ENCODE assay signal across 8 mouse cellular contexts in the genomic region with DNA sequence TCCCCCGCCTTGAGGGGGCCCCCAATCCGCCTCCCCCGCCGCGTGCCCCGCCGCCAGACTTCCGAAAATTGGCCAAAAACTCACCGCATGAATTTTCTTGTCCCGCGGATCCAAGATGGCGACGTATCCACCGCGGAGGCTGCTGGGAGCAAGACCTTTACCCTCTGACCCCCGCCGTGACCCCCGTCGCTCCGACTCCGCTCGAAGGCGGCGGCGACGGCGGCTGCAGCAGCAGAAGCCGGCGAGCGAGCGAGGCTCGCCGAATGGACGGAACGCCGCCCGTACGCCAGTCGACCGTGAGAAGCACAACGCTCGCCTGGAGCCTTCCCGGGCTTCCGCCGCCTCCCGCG. TPM values are rescaled to one million over a fixed set of nuclear protein-coding genes. Genes with fewer than 3 reads are reported as not detected.
A peak's percentile ranks its signal among the peaks of the same experiment; 100 is the strongest.
DNase-seq lines count a peak whose midpoint lies in the region; ATAC-seq and TF ChIP-seq lines count a peak whose summit lies in the region.

A gene (minus strand): TSS at position 143 of the 350 bp plus-strand sequence.

- intact Hi-C loops in gastrocnemius, adult 2 months (cut with DNase I): loop anchor here (5.0 to 10.0 kb wide), 3 partner anchors 49 to 263 kb away; no protein-coding TSS in a partner anchor
- intact Hi-C loops in left cerebral cortex, adult 2 months (cut with DNase I): loop anchor here (2.0 to 5.0 kb wide), 4 partner anchors 94 to 266 kb away; no protein-coding TSS in a partner anchor

- no peak for TF ChIP-seq CTCF in gastrocnemius, adult 2 months (IDR thresholded peaks at IDR 0.05)
- no peak for TF ChIP-seq CTCF in hindbrain, postnatal 0 days (IDR thresholded peaks at IDR 0.05; ENCODE audit: low read depth)
- TF ChIP-seq CTCF in left cerebral cortex, adult 2 months (IDR thresholded peaks at IDR 0.05): no peak

- peak within 1 kb of the TSS; percentile 83 for H3K4me2 ChIP-seq in hindbrain, postnatal 0 days (ENCODE audit: low read depth, low read length)

- peak within 1 kb of the TSS; percentile 97 for H3K4me3 ChIP-seq in gastrocnemius, adult 2 months
- H3K4me3 ChIP-seq in hindbrain, postnatal 0 days (ENCODE audit: low read length): peak within 1 kb of the TSS; percentile 98
- peak within 1 kb of the TSS; percentile 76 for H3K4me3 ChIP-seq in left cerebral cortex, adult 2 months

- no peaks in the 10 kb centered on the region for H3K36me3 ChIP-seq in hindbrain, postnatal 0 days (ENCODE audit: insufficient read depth, low read length)

- peak; percentile 74 for DNase-seq in WW6 (ENCODE audit: low read depth, low spot score)
- peak; percentile 93 to 97 for DNase-seq in cerebellum, postnatal 4 days (ENCODE audit: low spot score in 2 of 2)
- DNase-seq in gastrocnemius, adult 2 months: peak; percentile 96
- DNase-seq in hindbrain, postnatal 0 days (ENCODE audit: low spot score): peak; percentile 96
- peak; percentile 95 to 97 for DNase-seq in left cerebral cortex, adult 2 months (ENCODE audit: extremely low spot score in 1 of 2, low spot score in 2 of 2)
- DNase-seq in right cerebral cortex, adult 2 months (ENCODE audit: low spot score in 2 of 2): peak; percentile 94 to 97
- peak; percentile 93 for DNase-seq in urinary bladder, postnatal 14 days (ENCODE audit: low spot score)

- ATAC-seq in hindbrain, postnatal 0 days: peak; percentile 90
- ATAC-seq in megakaryocyte, adult 5-6 weeks (ENCODE audit: poor library complexity, severe bottlenecking): peak; percentile 78

- no peaks in the 10 kb centered on the region for H3K9me3 ChIP-seq in hindbrain, postnatal 0 days (ENCODE audit: low read length)

- peak within 1 kb of the TSS; percentile 94 for H3K9ac ChIP-seq in hindbrain, postnatal 0 days (replicated peaks; ENCODE audit: low read length)

- WGBS in hindbrain, postnatal 0 days: under 1% methylated on average over 47 of the region's 47 CpGs

- no peaks in the 10 kb centered on the region for H3K27me3 ChIP-seq in hindbrain, postnatal 0 days (ENCODE audit: insufficient read depth, low read length)

- H3K27ac ChIP-seq in gastrocnemius, adult 2 months: peak within 1 kb of the TSS; percentile 98
- H3K27ac ChIP-seq in hindbrain, postnatal 0 days: peak within 1 kb of the TSS; percentile 99
- peak within 1 kb of the TSS; percentile 97 for H3K27ac ChIP-seq in left cerebral cortex, adult 2 months

- H3K4me1 ChIP-seq in hindbrain, postnatal 0 days (ENCODE audit: insufficient read depth, low read length): peaks cover 5% of the 10 kb centered on the region; the same call in 1 of the 2 replicates

RNA-seq across cellular contexts. Expression of the gene that starts here (rescaled TPM):
- 10 to 100 TPM; 36.7 to 40.0 TPM for total RNA-seq in gastrocnemius, adult 2 months (2021)
- 70.3 and 74.7 TPM in 2 replicates for total RNA-seq in hindbrain, postnatal 0 days (2014; rRNA removed)
- 61.9 and 66.9 TPM in 2 replicates for polyA plus RNA-seq in hindbrain, postnatal 0 days (2015; fragmentation: Nextera tagmentation; extraction: Ambion mirVana)
- 10 to 100 TPM; 68.3 to 76.9 TPM for total RNA-seq in left cerebral cortex, adult 2 months (2021)
- total RNA-seq in megakaryocyte, adult 5-6 weeks (2015): 81.1 and 82.9 TPM in 2 replicates
- 102 and 111 TPM in 2 replicates for total RNA-seq in megakaryocyte, adult 5-6 weeks (2017)

Comparison
In these comparisons a context has a peak if more than half of its experiments do, and no peak if none do; other contexts are left out.
1. Peak in every context shown above with its lines: DNase-seq, ATAC-seq, H3K4me3 ChIP-seq and H3K27ac ChIP-seq.